Mouse (Mus musculus) ES-E14 (cell line): Measurements from ENCODE around the gene Glul. TPM values are rescaled to one million over a fixed set of nuclear protein-coding genes. Genes with fewer than 3 reads are reported as not detected.

Experiments
- DNase-seq: peaks from one replicate; pipeline ENCODE4 v3.0.0-alpha.2; 2013; ENCODE audit warnings: low read depth, low spot score
- H3K27ac ChIP-seq: 2 replicates; pipeline ENCODE4 v1.5.1; 2012; ENCODE audit warnings: low read depth, mild to moderate bottlenecking, low read length, moderate library complexity, mixed read lengths; ENCODE audit not compliant: poor library complexity, insufficient read depth, severe bottlenecking
- H3K36me3 ChIP-seq: 2 replicates; pipeline ENCODE4 v1.6.1; 2012; ENCODE audit warnings: mild to moderate bottlenecking, low read length, moderate library complexity, mixed read lengths; ENCODE audit not compliant: control insufficient read depth, poor library complexity, insufficient read depth, severe bottlenecking
- H3K4me1 ChIP-seq, 2 experiments: fragments of 150-350 bp in 1 of 2; sonication (generic) in 1 of 2; 2 replicates each; pipeline ENCODE4 v1.6.1; 2012; ENCODE audit warnings: low read length in 2 of 2, mild to moderate bottlenecking in 1 of 2, mixed read lengths in 1 of 2; ENCODE audit not compliant: control insufficient read depth in 2 of 2, insufficient read depth in 2 of 2, poor library complexity in 1 of 2
- H3K4me3 ChIP-seq, 2 experiments: fragments of 150-350 bp in 1 of 2; sonication (generic) in 1 of 2; 2 replicates each; pipeline ENCODE4 v1.5.1; 2012; ENCODE audit warnings: low read length in 2 of 2, low read depth in 1 of 2, mild to moderate bottlenecking in 1 of 2, mixed read lengths in 1 of 2; ENCODE audit not compliant: insufficient read depth in 1 of 2, poor library complexity in 1 of 2, severe bottlenecking in 1 of 2
- H3K9ac ChIP-seq: 2 replicates; pipeline ENCODE4 v1.6.1; 2012; ENCODE audit warnings: low read depth, mild to moderate bottlenecking, low read length, mixed read lengths; ENCODE audit not compliant: poor library complexity, insufficient read depth, severe bottlenecking
- H3K9me3 ChIP-seq: fragments of 150-350 bp; sonication (generic); 2 replicates; pipeline ENCODE4 v1.6.1; 2012; ENCODE audit warnings: low read depth, mild to moderate bottlenecking, low read length; ENCODE audit not compliant: control insufficient read depth, insufficient read depth
- CHD2 ChIP-seq: IDR thresholded peaks from 2 replicates; pipeline ENCODE4 v1.6.1; 2014; ENCODE audit warnings: mild to moderate bottlenecking, low read depth, low read length, inconsistent platforms
- HCFC1 ChIP-seq: IDR thresholded peaks from 2 replicates; pipeline ENCODE4 v1.6.1; 2012; ENCODE audit warnings: low read length, inconsistent platforms, borderline replicate concordance; ENCODE audit not compliant: insufficient read depth
- MAFK ChIP-seq: IDR thresholded peaks from 2 replicates; pipeline ENCODE4 v1.6.1; 2014; ENCODE audit warnings: mild to moderate bottlenecking, low read depth, low read length, inconsistent platforms; ENCODE audit not compliant: insufficient read depth
- ZC3H11A ChIP-seq: IDR thresholded peaks from 2 replicates; pipeline ENCODE4 v1.6.1; 2012; ENCODE audit warnings: low read depth, mild to moderate bottlenecking, inconsistent platforms, low read length, borderline replicate concordance
- ZNF384 ChIP-seq: IDR thresholded peaks from 2 replicates; pipeline ENCODE4 v1.6.1; 2012; ENCODE audit warnings: low read depth, low read length, inconsistent platforms
- in situ Hi-C, 2 experiments: fragments of 600-800 bp; cut with MboI; formaldehyde crosslinking; loops; one replicate each; pipeline ENCODE4 v1.15.1; 2025; ENCODE audit warnings: low sequenced_read_pairs in 2 of 2, inconsistent platforms in 1 of 2; ENCODE audit not compliant: unreplicated experiment in 2 of 2
- total RNA-seq: library from RNA; depleted of rRNA; stranded (reverse); fragments of 300-350 nt; gene quantifications from 2 replicates; pipeline ENCODE4 v1.2.3, GENCODE M21; 2012

The Glul gene
- total RNA-seq, 1 experiment: 107 TPM

DNA sequence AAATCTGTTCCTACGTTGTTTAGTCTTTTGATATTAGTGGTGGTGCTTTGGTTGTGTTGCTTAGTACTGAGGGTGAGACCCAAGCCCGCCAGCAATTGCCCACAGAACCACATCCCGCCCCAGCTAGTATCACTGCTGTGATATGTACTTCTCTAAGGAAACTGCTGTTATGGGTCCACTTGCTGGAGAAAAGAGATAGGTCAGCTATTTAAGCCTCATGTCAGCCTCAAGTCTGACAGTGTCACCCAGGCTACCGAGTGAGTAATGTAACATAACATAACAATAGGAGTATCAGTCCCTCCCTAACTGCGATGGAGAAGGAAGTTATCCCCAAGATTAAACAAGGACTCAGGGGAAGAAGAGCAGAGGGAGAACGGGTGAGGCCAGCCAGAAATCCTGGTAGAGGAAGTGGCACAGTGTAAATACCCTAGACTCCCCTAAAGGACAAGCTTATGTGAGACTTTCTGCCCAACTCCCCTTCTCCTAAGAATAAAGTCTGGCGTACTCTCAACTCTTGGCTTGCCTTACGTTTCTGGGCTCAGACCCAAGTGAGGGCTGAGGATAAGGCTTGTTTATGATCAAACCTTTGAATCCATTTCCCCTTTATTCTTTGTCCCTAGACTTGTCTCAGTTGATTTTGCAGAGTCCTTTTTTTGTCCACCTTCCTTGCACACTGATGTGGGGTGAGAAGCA is 5.4 kb upstream of the Glul start:
- Histone ChIP-seq H3K9me3 (no peaks in the 10 kb centered on the region), H3K9ac (no peak overlapping the region), H3K27ac (no peak overlapping the region), H3K4me1 (0 out of 4 replicates have a peak, but pooled peaks cover 0 to 3% of the 10 kb centered on the region in 2 experiments), H3K4me3 (no peak overlapping the region), H3K36me3 (no peaks in the 10 kb centered on the region)
- in situ Hi-C loops: loop anchor here (5.0 to 25.0 kb wide), 3 partner anchors 220 to 293 kb away; no protein-coding TSS in a partner anchor
- TF ChIP-seq CHD2 (no peak), MAFK (no peak), ZNF384 (no peak), ZC3H11A (no peak), HCFC1 (no peak)
- no peak for DNase-seq

DNA sequence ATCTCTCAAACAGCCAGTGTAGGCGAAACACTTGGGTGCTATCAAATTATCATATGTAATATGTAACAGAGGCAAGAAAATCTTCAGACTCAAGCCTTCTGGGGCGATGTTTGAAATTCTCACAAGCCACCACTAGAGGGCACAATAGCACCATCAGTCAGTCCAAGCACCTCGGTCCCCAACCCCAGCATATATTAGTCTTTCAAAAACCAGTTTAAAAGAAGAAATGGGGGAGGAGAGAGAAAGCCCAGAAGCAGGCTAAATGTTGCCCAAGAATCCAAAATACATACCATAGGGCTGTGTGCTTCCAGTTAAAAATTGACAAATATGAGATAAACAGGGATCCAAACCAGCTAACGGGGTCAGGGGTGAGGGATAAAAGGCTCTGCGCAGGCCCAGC is 4.8 kb upstream of the Glul start:
- TF ChIP-seq MAFK (no peak), ZC3H11A (peak; percentile 98)
- H3K27ac ChIP-seq: no peak overlapping the region
- 0 out of 4 replicates have a peak, but pooled peaks cover 0 to 3% of the 10 kb centered on the region in 2 experiments for H3K4me1 ChIP-seq
- DNase-seq: peak; percentile 46
- H3K36me3 ChIP-seq: no peaks in the 10 kb centered on the region
- no peak overlapping the region for H3K4me3 ChIP-seq
- H3K9ac ChIP-seq: no peak overlapping the region
- no peaks in the 10 kb centered on the region for H3K9me3 ChIP-seq
- in situ Hi-C loops: loop anchor here (5.0 to 25.0 kb wide), 3 partner anchors 220 to 292 kb away; no protein-coding TSS in a partner anchor

DNA sequence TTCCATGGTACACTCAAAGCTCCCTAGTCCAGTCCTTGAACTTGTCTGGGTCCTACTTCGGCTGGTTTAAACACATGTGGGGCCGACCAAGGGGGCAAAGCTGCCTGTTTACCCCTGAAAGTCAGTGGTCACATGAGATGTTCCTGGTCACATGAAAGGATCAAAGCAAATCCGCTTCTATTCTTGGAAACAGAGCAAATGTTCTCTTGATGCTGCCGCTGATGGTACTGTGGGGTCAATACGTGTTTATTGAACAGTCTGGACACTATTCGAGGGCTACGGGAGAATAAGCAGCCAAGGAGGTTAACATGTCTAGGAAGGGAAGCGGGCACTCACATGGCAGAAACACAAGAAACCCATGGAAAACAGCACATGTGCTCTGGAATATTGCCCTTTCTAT is 2.5 kb upstream of the Glul start:
- TF ChIP-seq HCFC1: no peak
- no peak for TF ChIP-seq ZNF384
- H3K27ac ChIP-seq: no peak overlapping the region

DNA sequence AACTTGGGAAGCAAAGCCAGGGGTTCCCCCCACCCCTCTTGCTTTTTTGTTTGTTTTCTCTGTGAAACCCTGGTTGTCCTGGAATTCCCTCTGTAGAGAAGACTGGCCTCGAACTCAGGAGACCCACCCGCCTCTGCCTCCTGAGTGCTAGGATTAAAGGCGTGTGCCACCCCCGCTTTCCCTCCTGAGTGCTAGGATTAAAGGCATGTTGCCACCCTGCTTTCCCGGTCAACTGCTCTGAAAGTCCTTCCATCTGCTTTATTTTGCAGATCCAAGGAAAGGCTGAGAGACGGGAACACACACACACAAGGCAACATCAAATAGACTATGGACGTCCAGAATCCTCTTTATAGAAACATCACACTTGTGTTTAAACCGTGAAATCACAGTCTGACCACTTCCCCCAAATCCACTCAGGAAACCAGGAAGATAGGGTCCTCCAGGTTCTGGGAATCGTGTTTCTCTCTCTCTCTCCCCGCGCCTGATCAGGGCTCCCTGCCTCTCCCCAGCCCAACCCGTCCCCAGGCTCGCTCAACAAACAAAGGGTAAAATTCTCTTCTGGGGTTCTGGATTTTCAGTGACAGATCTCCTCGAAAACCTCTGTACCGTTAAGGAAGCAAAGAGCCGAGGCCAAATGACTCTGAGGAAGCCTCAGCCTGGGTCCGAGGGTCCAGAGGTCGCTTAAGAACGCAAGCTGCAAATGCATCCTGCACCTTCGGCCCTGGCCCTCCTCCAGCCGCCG is 584 bp upstream of the Glul start:
- H3K9me3 ChIP-seq: no peaks in the 10 kb centered on the region

More for the DNA sequence above, 2.5 kb upstream of the Glul start:
- Histone ChIP-seq H3K9me3 (no peaks in the 10 kb centered on the region), H3K36me3 (no peaks in the 10 kb centered on the region), H3K4me1 (peaks cover 3 to 4% of the 10 kb centered on the region in 2 experiments; a peak in 1 of 4 replicates), H3K9ac (no peak overlapping the region), H3K4me3 (no peak overlapping the region)
- no peak for DNase-seq
- in situ Hi-C loops: loop anchor here (10.0 to 25.0 kb wide), 2 partner anchors 218 to 290 kb away; no protein-coding TSS in a partner anchor

More for the DNA sequence above, 584 bp upstream of the Glul start:
- in situ Hi-C loops: loop anchor here (10.0 to 25.0 kb wide), 2 partner anchors 216 to 288 kb away; no protein-coding TSS in a partner anchor
- H3K9ac ChIP-seq: peak overlapping the region; percentile 68
- TF ChIP-seq ZNF384 (no peak), ZC3H11A (no peak), HCFC1 (no peak), CHD2 (no peak), MAFK (no peak)
- H3K4me1 ChIP-seq: peaks cover 3 to 4% of the 10 kb centered on the region in 2 experiments; a peak in 1 of 4 replicates
- H3K27ac ChIP-seq: peak overlapping the region; percentile 13; the same call in 1 of the 2 replicates
- peaks cover 15% of the 10 kb centered on the region for H3K36me3 ChIP-seq
- peak overlapping the region; percentile 62 to 77 for H3K4me3 ChIP-seq
- peak; percentile 38 for DNase-seq
